Mouse (Mus musculus) ovary, postnatal 14 days (tissue): ENCODE measurements around the gene Gm42957.
A peak's percentile ranks its signal among the peaks of the same experiment; 100 is the strongest.
"Not testable (repeated sequence)": the region's sequence is repeated elsewhere in the genome, so short reads cannot be mapped to it uniquely, and the experiment has no call there.

Experiments
- DNase-seq: peaks from one replicate; pipeline ENCODE4 v3.0.0; 2022; ENCODE audit warnings: low spot score

The Gm42957 gene

GRCm38 (mm10) chr3:96623201-96623600, 12.1 kb upstream of the Gm42957 start:
- no peak for DNase-seq

DNA sequence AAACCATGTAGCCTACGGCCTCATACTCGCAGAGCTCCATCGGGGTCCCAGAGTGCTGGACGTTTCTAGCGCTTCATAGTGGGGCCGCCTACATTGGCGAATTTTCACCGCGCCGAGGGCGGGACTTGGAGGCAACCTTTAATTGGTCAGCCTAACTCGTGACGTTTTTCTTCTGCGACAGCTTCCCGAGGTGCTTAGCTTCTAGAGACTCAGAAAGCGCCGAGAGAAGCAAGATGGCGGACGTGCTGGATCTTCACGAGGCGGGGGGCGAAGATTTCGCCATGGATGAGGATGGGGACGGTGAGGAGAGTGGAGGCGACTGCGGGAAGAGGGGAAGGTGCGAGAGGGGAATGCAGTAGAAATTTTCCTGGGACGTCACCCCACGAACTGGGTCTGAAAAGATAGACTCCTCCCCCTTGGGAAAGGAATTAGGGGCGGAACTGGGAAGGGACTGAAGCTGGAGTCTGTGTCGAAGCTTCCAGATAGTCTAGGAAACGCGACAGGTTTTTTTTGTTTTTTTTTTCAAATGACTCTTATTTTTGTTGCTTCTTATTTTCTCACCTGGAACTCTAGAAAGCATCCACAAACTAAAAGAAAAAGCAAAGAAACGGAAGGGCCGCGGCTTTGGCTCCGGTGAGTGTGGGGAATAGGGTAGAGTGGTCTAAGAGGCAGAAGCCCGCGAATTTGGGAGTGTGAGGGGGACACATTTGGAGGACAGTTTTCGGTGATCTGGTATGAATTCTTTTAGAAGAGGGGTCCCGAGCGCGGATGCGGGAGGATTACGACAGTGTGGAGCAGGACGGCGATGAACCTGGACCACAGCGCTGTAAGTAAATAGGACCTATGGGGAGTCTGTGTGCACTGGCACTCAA, 5.3 kb upstream of the Gm42957 start, which contains the start of gene Rbm8a:
Gene Rbm8a (plus strand): TSS at position 205 of the 872 bp plus-strand sequence.
- DNase-seq: peak; percentile 97

DNA sequence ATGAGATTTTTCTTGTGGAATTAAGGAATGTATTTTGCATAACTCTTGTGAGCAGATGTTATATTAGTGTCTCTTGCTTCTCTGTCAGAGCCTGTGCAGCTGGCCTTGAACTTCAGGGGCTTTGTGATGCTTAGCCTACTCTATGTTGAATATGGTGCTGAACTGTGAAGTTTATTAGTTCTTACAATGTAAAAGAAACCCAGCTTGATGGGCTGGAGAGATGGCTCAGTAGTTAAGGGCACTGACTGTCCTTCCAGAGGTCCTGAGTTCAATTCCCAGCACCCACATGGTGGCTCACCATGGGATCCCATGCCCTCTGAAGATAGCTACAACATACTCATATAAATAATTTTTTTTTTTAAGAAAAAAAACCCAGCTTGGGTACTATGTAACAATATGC, 3.2 kb upstream of the Gm42957 start:
- DNase-seq: no peak

- no peak for DNase-seq
Observed at GRCm38 (mm10) chr3:96634015-96634414, 1.3 kb upstream of the Gm42957 start.

- no peak for DNase-seq
Observed at GRCm38 (mm10) chr3:96635906-96636305, 632 bp downstream of the Gm42957 start.

DNA sequence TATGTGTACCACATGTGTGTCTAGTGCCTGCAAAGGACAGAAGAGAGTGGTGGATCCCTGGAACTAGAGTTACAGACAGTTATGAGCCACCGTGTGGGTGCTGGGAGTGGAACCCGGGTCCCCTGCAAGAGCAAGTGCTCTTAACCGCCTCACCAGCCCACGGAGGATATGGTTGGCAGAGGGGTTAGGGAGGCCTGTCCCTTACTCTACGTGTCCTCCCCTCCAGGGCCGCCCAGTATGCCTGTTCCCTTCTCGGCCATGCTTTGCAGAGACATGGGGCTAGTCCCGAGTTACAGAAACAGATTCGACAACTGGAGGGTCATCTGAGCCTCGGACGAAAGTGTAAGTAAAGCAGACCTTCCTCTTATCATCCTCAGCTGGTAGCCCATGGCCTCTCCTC, 1.2 kb downstream of the Gm42957 start:
- DNase-seq: no peak

GRCm38 (mm10) chr3:96639219-96639618, 3.9 kb downstream of the Gm42957 start:
- peak; percentile 50 for DNase-seq

DNA sequence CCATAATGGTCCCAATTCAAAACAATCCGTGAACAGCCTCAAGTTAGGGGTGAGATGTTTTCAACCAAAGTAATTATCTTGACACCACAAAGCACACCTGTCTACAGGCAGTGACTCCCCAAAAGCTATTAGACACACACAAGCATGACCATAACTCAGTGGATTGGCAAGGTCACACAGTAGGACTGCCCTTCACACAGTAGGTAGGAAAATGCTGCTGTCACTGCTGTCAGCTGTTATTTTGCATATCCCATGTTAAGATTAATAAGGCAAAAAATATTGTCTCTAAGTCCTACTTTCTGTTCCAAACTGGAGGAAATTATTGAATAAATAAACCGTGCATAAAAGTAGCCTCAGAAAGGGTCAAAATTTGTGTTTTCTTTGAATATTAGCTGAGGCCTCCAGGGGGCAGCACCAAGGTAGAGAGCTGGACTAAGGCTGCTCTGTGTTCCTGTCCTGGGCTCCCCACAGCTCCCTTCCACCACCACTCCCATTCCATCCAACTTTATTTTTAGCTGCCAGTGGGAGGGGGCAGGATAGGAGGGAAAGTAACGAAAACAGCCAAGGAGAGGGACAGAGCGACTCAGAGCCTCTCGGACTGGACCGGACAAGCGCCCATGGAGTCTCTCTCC, 9.9 kb downstream of the Gm42957 start, which contains the start of gene Itga10:
Gene Itga10 (plus strand): TSS at position 567 of the 632 bp plus-strand sequence.
- DNase-seq: no peak

GRCm38 (mm10) chr3:96647365-96647764, 12.1 kb downstream of the Gm42957 start:
- no peak for DNase-seq

- no peak for DNase-seq
Observed at GRCm38 (mm10) chr3:96660901-96661300, 25.6 kb downstream of the Gm42957 start.

DNA sequence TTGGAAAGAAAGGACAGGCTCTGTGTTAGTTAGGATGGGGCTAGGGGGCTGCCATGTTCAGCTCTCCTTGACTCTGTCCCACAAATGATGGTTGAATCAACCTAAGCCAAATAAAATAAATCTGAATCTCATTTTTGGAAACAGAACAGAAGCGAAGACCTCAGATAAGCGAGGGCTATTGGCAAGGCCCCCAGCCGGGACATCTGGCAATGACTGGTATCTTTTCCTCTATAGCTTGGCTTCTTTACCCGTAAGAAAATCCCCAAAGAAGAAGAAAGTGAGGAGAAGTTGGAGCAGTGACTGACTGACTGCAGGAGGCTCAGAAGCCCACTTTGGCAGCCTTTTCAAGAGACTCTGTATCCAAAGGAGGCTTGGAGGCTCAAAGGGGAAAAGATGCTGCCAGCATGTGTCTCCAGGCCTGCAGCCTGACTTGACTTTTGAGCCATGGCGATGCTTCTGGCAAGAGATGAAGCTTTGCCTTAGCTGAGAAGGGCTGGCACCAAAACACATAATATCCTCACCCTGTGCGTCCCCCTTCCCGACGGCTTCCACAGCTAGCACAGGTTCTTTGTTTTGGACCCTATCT, 27.6 kb downstream of the Gm42957 start:
- DNase-seq: no peak

DNA sequence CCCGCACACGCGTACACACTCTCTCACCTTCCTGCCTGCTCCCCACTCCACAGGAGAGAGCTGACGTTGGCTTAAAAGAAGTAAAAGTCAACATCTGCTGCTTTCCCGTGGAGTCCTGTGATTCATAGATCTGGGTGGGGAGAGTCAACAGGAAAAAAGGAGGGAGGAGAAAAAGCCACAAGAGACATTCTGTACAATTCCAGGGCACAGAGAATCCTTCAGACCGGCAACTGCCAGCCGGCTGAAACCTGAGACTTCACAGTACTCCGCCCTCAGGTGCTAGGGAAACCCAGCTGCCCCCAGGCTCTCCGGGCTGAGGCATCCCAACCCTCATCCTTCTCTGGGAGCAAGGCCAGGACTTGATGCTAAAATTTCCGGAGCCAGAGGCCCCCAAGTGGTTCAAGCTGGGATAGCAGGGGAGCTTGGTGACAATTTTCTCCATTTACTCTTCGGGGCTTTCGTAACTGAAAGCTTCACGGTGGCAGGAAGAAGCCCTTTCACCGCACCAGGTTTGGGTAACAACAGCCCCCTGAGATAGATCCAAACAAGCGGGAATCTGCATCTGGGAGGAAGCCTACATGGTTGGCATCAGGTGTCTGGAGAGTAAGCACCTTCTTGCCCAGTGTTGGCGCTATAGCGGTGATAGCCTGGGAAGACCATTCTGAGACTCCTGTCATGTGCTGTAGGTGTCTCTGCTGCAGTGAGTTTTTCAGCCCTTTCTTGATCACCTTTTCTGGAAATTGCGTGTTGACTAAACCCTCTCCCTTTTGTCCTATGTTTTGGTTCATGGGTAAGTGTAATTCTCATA, 28.4 kb downstream of the Gm42957 start:
- peak; percentile 80 for DNase-seq

DNA sequence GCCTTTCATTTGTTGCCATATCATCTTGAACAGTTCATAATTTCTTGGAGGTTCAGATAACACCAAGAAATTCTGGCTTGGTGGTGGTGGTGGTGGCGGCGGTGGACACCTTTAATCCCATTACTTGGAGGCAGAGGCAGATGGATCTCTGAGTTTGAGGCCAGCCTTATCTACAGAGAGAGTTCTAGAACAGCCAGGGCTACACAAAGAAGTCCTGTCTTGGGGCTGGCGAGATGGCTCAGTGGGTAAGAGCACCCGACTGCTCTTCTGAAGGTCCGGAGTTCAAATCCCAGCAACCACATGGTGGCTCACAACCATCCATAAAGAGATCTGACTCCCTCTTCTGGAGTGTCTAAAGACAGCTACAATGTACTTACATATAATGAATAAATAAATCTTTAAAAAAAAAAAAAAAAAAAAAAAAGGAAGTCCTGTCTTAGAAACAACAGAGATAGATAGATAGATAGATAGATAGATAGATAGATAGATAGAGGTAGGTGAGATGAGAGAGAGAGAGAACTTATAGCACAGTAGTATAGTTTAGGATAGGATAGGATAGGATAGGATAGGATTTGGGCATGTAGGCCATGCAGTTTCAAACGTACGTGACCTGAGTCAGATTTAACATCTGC, 30.6 kb downstream of the Gm42957 start:
- not testable (repeated sequence) for DNase-seq

DNA sequence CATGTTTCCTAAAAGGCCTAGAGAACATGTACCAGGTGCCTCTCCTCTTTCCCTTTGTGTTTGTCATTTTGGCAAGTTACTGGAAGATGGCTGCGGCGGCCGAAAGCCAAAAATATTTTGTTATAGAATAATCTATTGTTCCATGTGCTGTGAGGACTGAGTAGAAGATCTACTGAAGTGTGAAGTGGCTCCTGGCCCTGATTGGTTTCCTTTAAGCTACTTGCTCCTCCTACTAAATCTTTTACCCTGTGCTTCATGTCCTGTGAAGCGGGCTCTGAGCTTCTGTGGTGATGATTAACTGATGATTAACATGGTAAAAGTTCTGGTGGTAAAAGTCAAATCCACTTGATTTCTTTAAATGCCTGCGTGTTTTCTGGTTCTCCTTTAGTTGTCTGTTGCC, 31.6 kb downstream of the Gm42957 start:
- no peak for DNase-seq

DNA sequence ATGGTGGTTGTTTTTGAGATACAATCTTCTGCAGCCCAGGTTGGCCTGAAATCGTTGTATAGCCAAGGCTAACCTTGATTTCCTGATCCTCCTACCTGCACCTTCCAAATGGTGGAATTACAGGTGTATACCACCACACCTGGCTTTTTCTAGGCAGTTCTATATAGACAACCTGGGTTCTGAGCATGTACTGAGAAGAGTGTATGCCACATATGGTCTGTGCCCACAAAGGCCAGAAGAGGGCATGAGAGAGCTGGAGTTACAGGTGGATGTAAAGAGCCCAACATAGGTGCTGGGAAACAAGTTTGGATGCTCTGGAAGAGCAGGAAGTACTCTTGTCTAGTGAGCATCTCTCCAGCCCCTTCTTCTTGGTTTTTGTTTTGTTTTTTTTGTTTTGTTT, 32.0 kb downstream of the Gm42957 start:
- DNase-seq: no peak

DNA sequence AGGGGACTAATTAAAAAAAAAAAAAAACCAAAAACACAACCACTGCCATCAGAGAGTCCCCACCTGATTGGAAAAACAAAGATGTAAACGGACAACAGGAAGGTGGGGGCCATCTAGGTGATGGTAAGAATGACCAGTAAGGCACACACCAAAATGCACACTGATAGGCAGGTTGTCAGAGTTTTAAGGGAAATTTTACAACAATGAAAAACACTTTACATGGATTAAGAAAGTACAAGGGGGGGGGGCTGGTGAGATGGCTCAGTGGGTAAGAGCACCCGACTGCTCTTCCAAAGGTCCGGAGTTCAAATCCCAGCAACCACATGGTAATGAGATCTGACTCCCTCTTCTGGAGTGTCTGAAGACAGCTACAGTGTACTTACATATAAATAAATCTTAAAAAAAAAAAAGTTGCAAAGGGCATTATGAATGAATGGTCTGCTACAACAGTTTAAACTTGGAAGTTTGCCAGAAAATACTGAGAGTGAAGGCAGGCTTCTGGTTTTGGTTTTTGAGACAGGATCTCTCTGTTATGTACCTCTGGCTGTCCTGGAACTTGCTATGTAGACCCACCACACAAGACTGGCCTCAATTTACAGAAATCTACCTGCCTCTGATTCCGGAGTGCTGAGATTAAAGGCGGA, 33.3 kb downstream of the Gm42957 start:
- DNase-seq: no peak

GRCm38 (mm10) chr3:96669727-96670468, 34.6 kb downstream of the Gm42957 start, which contains the start of gene Ankrd35:
Gene Ankrd35 (plus strand): TSS chr3:96670131.
- peak; percentile 72 for DNase-seq

DNA sequence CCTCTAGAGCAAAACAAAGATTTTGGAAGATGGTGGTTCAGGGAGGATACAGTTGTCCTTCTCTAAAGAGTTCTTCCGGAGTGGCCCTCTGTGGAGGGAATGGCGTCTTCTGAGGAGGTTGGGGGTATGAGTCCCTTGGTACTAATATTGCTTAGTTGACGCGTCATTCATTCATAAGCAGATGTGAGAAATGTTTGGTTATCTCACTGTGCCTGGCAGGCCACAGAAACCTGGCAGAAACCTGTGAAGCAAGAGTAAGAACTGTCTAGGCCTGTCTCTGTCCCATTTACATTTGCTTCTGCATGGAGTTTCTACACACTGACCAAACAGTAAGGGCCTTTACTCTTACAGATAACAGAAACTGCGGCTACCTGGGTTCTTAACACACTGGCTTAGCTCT, 36.2 kb downstream of the Gm42957 start:
- DNase-seq: no peak

DNA sequence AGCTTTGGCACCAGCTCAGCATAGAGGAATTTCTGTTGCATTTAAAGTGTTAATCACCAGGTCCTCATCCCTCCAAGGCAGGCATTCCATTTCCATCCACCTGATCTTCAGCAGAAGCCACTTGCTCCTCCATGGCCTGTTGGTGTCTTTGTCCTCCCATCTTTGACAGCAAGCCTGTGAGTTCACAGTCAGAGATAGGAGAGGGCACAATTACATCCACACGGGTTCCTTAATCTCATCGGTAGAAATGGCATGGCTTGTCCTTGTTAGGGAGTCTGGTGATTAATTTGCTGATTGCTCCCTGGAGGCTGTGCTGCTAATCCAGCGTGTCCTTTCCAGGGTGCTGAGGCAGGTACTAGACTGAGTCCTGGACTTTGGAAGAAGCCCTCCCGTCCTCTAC, 38.2 kb downstream of the Gm42957 start:
- DNase-seq: no peak

GRCm38 (mm10) chr3:96674442-96674841, 39.2 kb downstream of the Gm42957 start:
- no peak for DNase-seq
